Mouse (Mus musculus) heart, adult 2 months (tissue): Measurements from ENCODE around the gene Nox3.

Source experiments
- CTCF ChIP-seq: fragments of 200-600 bp; IDR thresholded peaks from 2 replicates; pipeline ENCODE4 v1.8.1; 2022; ENCODE audit warnings: antibody characterized with exemption, mild to moderate bottlenecking, moderate library complexity
- EP300 ChIP-seq: fragments of 200-500 bp; IDR thresholded peaks from 2 replicates; pipeline ENCODE4 v1.6.1; 2011; ENCODE audit warnings: low read depth, low read length, control low read depth; ENCODE audit not compliant: insufficient read depth
- POLR2A ChIP-seq: fragments of 200-500 bp; IDR thresholded peaks from 2 replicates; pipeline ENCODE4 v1.6.1; 2011; ENCODE audit warnings: mild to moderate bottlenecking, low read depth, low read length, control low read depth; ENCODE audit not compliant: insufficient read depth

GRCm38 (mm10) chr17:3669226-3669625 is 26.8 kb downstream of the Nox3 start:
- TF ChIP-seq POLR2A (no peak), EP300 (no peak), CTCF (no peak)
